Comparison of ENCODE assay signal across 7 mouse cellular contexts in the genomic region with DNA sequence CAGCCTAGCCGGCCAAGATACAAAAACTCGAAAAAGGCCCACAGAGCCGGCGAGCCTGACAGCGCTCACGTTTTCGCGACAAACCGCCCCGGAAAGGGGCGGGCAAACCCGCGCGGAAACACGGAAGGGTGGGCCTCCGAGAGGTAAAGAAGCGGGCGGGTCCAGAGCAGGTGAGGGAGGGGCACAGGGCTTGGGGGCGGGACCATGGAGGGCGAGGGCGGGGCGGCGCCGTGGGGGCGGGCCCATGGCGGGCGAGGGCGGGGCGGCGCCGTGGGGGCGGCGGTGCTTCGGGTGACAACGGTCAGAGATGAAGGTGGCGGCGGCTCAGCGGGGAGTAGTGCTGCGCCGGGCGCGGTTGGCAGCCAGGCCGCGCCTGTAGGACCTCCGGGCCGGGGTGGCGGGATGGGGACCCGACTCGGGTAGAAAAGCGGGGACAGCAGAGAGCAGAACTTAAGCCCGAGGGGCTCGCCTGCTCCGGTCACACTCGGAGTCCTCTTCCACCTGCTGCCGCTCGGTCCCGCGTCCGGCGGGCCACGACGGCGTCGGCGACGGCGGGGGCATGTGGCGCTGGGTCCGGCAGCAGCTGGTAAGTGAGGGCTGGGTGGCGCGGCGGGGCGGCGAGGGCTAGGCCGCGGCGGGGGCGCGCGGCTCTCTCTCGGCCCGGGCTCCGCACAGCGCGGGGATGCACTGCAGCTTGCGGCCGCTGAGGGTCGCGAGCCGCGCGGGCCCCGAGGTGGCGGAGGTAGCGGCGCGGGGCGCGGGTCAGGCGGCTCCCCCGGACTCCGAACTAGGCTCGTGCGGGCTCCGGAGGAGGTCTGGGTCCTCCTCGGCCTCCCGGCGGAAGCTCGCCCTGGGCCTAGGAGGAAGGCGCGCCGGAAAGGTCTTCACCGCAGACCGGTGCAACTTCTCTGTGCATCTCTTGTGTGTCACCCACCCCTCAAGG. TPM values are rescaled to one million over a fixed set of nuclear protein-coding genes. Genes with fewer than 3 reads are reported as not detected.
DNase-seq lines count a peak whose midpoint lies in the region; ATAC-seq lines count a peak whose summit lies in the region.

TSS of gene Atp11b (plus strand) at position 282 of the 943 bp plus-strand sequence.

- no peaks in the 10 kb centered on the region for H3K36me3 ChIP-seq in intestine, embryonic 16.5 days (ENCODE audit: control insufficient read depth, insufficient read depth, low read length)
- H3K36me3 ChIP-seq in limb, embryonic 10.5 days: no peaks in the 10 kb centered on the region
- H3K36me3 ChIP-seq in midbrain, embryonic 13.5 days: no peaks in the 10 kb centered on the region

- H3K27ac ChIP-seq in intestine, embryonic 16.5 days (ENCODE audit: low read length): peak within 1 kb of the TSS; percentile 96
- H3K27ac ChIP-seq in limb, embryonic 10.5 days: peak within 1 kb of the TSS; percentile 91
- peak within 1 kb of the TSS; percentile 88 for H3K27ac ChIP-seq in midbrain, embryonic 13.5 days

- H3K9me3 ChIP-seq in intestine, embryonic 16.5 days (ENCODE audit: control insufficient read depth, low read length): no peaks in the 10 kb centered on the region
- no peaks in the 10 kb centered on the region for H3K9me3 ChIP-seq in limb, embryonic 10.5 days (replicated peaks)
- H3K9me3 ChIP-seq in midbrain, embryonic 13.5 days: no peaks in the 10 kb centered on the region

- peak within 1 kb of the TSS; percentile 62 for H3K4me2 ChIP-seq in intestine, embryonic 16.5 days (ENCODE audit: low read depth, low read length)
- H3K4me2 ChIP-seq in midbrain, embryonic 13.5 days (replicated peaks): peak within 1 kb of the TSS; percentile 59

- peak; percentile 96 for ATAC-seq in intestine, embryonic 16.5 days
- ATAC-seq in midbrain, embryonic 13.5 days: peak; percentile 96

- under 1% methylated on average over 81 of the region's 114 CpGs for WGBS in intestine, embryonic 16.5 days
- WGBS in limb, embryonic 10.5 days: under 1% methylated on average over 109 of the region's 114 CpGs
- WGBS in midbrain, embryonic 13.5 days: 1% methylated on average over 94 of the region's 114 CpGs

- H3K4me3 ChIP-seq in intestine, embryonic 16.5 days (ENCODE audit: low read length): peak within 1 kb of the TSS; percentile 90
- H3K4me3 ChIP-seq in limb, embryonic 10.5 days: peak within 1 kb of the TSS; percentile 83
- H3K4me3 ChIP-seq in midbrain, embryonic 13.5 days (replicated peaks): peak within 1 kb of the TSS; percentile 86

- H3K27me3 ChIP-seq in intestine, embryonic 16.5 days (replicated peaks; ENCODE audit: control insufficient read depth, insufficient read depth, low read length): no peaks in the 10 kb centered on the region
- no peaks in the 10 kb centered on the region for H3K27me3 ChIP-seq in limb, embryonic 10.5 days (ENCODE audit: low read depth, poor library complexity, severe bottlenecking)
- H3K27me3 ChIP-seq in midbrain, embryonic 13.5 days: no peaks in the 10 kb centered on the region

- H3K4me1 ChIP-seq in intestine, embryonic 16.5 days (ENCODE audit: control insufficient read depth, insufficient read depth, low read length): peaks cover 5% of the 10 kb centered on the region; the same call in 1 of the 2 replicates
- H3K4me1 ChIP-seq in limb, embryonic 10.5 days: peaks cover 5% of the 10 kb centered on the region; the same call in 1 of the 2 replicates
- peaks cover 12% of the 10 kb centered on the region for H3K4me1 ChIP-seq in midbrain, embryonic 13.5 days (replicated peaks)

- DNase-seq in adrenal gland, adult 8-10 months: peak; percentile 62
- DNase-seq in embryo, embryonic 11.5 days (ENCODE audit: low read depth, low spot score): peak; percentile 73
- DNase-seq in gastrocnemius, postnatal 4 days (ENCODE audit: low spot score in 2 of 2): peak; percentile 65 to 79
- peak; percentile 94 for DNase-seq in limb, embryonic 10.5 days (ENCODE audit: low spot score)
- peak; percentile 63 for DNase-seq in spleen, adult 12 weeks (ENCODE audit: low spot score)

- peak within 1 kb of the TSS; percentile 93 for H3K9ac ChIP-seq in intestine, embryonic 16.5 days (ENCODE audit: low read depth, low read length)
- peak within 1 kb of the TSS; percentile 88 for H3K9ac ChIP-seq in midbrain, embryonic 13.5 days (replicated peaks)

RNA-seq across cellular contexts. Expression of gene Atp11b, which starts in this region (rescaled TPM):
- 10 to 100 TPM; 37.7 to 55.2 (median 47.5) TPM for total RNA-seq in adrenal gland, adult 8-10 months (2022)
- 10 to 100 TPM; 33.0 to 33.2 TPM for total RNA-seq in gastrocnemius, postnatal 4 days (2021)
- polyA plus RNA-seq in intestine, embryonic 16.5 days (2015; fragmentation: Nextera tagmentation; extraction: Ambion mirVana): 34.6 and 45.9 TPM in 2 replicates
- 20.4 and 24.6 TPM in 2 replicates for polyA plus RNA-seq in limb, embryonic 10.5 days (2016; fragmentation: Nextera tagmentation; extraction: Ambion mirVana)
- 23.9 and 25.6 TPM in 2 replicates for polyA plus RNA-seq in midbrain, embryonic 13.5 days (2015; fragmentation: Nextera tagmentation; extraction: Ambion mirVana)

Comparison
In these comparisons a context has a peak if more than half of its experiments do, and no peak if none do; other contexts are left out.
1. Peak in every context shown above with its lines: DNase-seq, ATAC-seq, H3K4me3 ChIP-seq and H3K27ac ChIP-seq.